Mouse (Mus musculus) gastrocnemius, postnatal 25 days (tissue): ENCODE measurements around the gene Ddx41. TPM values are rescaled to one million over a fixed set of nuclear protein-coding genes. Genes with fewer than 3 reads are reported as not detected.

Source experiments
- DNase-seq: peaks from one replicate; pipeline ENCODE4 v3.0.0; 2022
- total RNA-seq, 2 experiments: library from RNA; stranded (reverse); gene quantifications; 1 replicate in 1 of 2; 2 replicates in 1 of 2; pipeline ENCODE4 v1.2.3; 2021

The Ddx41 gene
- total RNA-seq, 2 experiments from 2014 or later: 8.1 to 9.0 TPM

DNA sequence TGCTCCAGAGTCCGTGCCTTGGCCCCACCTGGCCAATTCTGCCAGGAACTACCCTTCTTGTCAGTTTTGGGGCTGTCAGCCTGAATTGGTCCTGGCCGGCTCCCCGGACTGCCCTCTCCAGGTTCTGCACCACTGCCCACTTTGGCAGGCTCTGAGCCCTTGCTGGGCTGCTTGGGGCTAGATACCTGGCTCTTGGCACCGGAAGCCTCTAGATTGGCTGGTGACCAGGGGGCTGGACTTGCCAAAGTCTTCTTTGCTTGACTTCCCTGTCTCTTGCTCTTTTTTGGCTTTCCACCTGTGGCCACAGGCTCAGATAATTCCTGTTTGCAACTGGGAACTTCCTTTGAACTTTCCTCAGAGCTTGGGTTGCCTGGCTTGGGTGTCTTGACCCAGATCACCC is 6.4 kb upstream of the Ddx41 start:
- DNase-seq: no peak

- DNase-seq: no peak
Observed at GRCm38 (mm10) chr13:55540933-55541332, 4.5 kb upstream of the Ddx41 start.

DNA sequence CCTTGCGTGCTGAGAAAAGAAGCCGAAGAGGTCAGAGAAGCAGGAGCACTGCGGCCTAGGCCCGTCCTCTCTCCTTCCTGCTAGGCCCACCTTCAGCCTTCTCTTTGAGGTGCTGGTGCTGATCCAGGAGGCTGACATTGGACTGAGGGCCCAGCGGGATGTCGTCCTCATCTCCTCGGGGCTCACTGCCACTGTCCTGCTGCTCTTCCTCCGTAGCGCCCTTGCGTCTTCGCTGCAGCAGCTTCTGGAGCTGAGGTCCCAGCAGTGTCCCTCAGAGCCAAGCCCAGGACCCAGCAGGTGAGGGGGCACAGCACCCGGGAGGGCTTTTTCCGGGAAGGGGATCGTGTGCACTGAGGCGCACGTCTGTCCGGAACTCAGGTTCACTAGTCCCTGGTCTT is 663 bp downstream of the Ddx41 start:
- no peak for DNase-seq

- no peak for DNase-seq
Observed at GRCm38 (mm10) chr13:55535191-55535590, 1.3 kb downstream of the Ddx41 start.

DNA sequence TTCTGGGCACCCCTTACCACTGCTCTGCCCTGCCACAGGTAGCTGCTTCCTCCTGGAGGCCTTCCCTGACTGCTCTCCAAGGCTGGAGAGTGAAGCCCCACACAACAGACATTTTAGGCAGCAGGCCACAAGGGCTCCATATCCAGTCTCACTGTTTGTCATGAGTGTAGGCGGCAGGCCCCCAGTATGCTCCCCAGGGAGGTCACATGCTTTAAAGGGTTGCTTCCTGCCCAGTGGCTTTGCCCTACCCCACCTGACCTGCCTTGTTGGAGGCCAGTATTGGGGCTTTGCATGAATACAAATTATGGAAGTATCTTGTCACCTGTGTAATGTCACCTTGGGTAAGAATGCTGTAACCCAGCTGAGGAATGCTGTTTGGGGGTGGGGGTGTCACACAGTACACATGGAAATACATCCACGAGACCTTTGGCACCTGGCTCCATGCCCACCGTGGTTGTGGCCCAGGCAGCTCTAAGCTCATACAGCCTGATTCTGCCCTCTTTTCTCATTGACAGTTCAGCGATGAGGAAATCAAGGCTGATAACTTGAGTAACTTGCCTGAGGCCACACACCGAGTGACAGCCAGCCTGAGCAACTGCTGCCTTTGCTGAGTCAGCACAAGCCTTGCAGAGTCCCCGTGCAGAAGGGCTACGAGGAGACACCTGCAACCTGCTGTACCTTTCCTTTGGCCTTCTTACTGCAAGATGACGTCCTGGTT is 7.1 kb downstream of the Ddx41 start, which contains the start of gene Dok3:
Dok3 (minus strand) TSS at position 99 of the 718 bp plus-strand sequence.
- DNase-seq: no peak

DNA sequence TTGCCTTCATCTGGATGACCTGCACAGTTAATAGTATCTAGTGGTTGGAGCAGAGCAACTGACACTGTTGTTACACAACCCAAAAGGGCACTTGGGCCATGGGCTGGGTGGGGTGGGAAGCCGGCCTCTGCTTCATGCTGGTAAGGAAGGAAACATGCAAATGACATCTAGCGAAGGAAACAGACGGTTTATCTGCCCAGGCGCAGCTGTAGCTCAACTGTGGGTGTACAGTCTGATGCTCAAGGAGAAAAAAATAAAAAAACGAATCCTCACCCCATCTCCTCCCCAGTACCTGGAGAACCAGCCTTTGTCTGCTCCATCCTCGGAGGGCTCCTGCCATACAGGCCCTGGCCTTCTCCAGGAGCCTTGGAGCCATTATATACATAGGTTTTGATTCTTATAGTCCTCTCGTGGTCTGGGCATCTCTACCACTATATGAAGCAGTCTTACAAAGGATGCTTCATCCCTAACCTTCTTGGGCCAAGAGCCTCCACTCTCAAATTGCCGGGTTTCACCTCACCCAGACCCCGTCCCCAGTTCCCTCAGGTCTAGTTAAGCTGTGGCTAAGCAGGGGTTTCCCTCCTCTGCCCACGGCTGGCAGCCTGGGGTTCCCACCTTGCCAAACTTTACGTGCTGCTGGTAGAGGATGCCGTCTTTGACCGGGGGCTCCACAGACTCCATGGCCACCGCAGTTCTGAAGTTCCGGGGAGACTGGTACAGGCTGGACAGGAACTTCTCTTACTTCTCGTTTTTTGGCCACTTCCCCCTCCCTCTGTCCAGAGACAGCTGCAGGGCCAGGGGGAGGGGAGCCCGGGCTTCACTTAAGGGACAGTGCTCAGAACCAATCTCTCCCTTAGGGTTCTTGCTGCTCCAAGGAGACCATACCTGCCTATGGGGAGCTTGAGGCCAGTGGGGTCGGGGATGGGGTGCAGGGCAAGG is 8.4 kb downstream of the Ddx41 start:
- DNase-seq: no peak

GRCm38 (mm10) chr13:55527212-55527611 is 9.2 kb downstream of the Ddx41 start:
- DNase-seq: no peak

GRCm38 (mm10) chr13:55525733-55526553 is 10.5 kb downstream of the Ddx41 start:
- DNase-seq: no peak

DNA sequence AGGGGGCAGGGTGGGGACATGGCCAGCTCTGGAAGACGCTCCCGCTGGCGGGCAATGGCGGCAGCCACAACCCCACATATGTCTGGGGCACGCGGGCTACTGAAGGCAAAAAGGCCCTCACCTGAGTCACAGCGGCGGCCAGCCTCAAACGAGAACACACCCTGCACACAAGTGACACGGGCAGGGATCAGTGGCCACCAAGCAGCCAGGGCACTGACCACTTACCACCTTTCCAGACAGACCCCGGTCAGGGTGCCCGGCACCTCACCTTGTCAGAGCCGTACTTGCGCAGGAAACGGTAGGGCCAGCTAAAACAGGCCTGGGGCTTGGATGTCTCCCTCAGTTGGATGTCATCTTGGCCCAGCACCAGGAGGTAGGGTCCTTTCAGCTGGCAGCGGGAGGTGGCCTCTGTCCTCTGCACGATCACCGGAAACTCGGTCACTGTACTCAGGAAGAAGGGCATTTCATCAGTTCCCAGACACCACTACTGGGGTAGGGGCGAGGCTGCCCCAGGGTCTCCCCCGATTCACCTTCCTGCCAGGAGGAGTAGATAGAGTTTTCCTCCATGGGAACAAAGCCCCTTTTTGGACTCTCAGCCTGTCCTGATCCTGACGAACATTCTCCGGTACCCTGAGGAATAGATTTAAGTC is 12.4 kb downstream of the Ddx41 start:
- no peak for DNase-seq

DNA sequence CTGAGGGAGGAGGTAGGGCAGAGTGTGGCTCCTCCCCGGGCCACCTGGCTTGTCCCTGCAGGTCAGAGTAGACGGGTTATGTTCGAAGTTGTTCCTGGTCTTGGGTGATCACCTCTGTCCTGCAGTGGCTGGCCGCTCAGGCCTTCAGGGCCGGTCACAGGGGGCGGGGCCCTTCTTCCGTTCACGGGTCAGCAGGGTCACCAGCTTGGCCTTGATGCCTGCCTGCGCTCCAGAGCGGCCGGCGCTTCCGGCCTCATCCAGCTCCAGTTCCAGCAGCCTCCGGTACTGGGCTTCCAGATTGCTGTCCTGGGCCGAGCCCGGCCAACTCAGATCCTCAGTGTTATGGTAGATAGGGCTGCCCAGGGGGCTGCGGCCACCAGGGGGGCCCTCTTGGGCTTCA is 13.2 kb downstream of the Ddx41 start:
- DNase-seq: no peak

DNA sequence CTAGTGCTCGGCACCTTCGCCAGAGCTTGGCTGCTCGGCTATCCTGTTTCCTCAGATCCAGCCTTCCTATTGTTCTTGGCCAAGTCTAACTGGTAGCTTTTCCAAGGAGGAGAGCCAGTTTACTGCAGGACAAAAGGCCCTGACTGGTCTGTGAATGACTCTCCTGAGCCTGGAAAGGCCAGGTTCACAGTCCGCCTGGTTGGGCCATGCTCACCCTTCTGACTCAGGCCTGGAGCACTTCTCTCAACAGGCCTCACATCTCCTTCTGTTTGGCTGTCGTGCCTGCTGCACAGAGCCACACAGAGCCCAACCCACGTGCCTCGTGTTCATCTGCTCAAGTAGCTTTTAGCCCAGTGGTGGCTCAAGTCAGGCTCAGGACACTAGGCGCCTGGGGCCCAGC is 13.7 kb downstream of the Ddx41 start:
- peak; percentile 47 for DNase-seq

- no peak for DNase-seq
Observed at GRCm38 (mm10) chr13:55519606-55520005, 16.9 kb downstream of the Ddx41 start.

GRCm38 (mm10) chr13:55516955-55517354 is 19.5 kb downstream of the Ddx41 start:
- DNase-seq: peak; percentile 68

DNA sequence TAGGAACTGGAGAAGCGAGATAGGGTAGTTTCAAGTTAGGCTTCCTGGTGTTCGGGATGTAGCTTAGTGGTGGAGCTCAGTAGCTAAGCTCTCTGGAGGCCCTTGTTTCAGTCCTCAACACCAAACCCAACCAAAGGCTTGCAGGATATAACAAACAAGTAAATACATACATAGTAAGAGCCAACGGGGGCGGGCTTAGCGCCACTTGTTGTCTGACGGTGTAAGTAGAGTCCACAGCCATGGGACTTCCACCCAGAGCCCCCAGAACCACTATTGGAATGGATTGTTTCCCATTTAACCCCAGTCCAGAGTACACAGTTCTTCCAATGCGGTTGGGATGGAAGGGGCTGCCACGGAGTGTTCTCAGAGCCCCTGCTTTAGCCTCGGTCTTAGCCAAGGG is 22.6 kb downstream of the Ddx41 start:
- no peak for DNase-seq

DNA sequence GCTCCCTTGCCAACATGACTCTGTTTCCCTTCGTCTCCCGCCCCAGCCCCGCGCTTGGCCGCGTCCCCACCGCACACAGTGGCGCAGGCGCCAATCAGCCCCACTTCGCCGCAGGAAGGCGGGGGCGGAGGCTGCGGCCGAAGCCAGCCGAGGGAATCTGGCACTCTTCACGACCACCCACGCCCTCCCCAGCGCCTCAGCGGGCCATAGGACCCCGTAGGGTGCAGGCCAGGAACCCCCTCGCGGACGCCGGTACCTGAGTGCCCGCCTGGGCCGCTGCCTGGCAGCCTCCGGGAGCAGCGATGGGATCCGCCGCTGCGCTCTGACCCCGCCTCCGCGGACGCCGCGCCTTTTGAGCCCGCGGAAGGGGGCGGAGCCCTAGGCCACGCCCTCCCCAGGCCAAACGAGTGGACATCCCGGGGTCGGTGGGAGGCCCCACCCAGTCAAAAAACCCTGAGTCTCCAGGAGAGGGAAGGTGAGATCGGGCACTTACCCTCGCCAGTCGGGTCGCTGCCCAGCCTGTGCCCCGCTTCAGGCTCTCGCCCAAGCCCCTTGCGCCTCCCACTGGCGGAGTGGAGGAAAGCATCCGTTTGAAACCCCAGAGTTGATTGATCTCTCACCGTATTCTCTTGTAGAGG is 23.2 kb downstream of the Ddx41 start, which contains the start of gene Pdlim7:
Pdlim7 (minus strand) TSS at position 566 of the 638 bp plus-strand sequence.
- peak; percentile 93 for DNase-seq

DNA sequence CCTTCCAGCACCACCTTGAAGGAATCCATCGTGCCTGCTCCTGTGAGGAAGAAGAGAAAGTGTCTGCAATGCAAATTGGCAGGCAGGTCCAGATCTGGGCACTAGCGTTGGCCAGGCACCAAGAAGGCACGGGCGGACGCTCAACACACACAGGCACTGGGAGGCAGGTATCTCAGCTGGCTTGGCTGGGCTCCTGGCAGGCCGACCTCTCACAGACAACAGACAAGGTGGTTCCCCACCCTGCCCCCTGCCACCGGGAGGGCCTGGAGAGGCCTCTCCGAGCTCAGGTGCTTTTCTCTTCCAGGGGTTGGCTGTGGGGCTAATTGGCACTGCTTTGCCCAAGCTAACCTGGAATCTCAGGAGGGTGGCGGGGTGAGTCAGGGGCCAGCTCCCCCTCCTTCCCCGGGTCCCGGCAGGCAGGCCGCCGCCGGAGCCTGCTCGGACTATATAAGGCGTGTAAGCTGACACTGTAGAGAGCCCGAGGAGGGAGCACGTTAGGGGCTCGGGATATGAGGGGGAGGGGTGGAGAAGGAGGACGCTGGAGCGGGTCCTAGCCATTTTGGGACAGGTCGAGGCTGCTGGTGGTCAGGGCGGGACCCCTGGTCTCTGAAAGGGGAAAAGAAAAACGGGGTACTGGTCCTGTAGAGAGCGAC is 24.0 kb downstream of the Ddx41 start:
- peak; percentile 82 for DNase-seq

DNA sequence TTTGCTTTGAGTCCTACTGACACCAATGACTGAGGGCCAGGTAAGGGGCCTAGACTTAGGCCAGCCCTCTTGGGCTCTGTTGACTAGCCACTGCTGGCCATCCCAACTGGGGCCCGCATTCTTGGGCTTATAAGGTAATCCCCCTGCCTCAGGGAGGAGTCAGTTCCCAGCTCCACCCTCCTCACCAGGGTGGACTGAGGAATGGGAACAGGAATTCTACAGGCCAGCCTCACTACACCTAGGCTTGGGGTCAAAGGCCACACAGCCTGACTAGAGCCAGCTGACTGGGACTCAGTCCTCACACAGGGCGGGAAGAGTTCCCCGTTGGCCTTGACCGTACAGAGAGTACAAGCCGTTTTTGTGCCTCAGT is 25.0 kb downstream of the Ddx41 start:
- DNase-seq: no peak

- DNase-seq: peak; percentile 90
Observed at GRCm38 (mm10) chr13:55510668-55511491, 25.6 kb downstream of the Ddx41 start.

DNA sequence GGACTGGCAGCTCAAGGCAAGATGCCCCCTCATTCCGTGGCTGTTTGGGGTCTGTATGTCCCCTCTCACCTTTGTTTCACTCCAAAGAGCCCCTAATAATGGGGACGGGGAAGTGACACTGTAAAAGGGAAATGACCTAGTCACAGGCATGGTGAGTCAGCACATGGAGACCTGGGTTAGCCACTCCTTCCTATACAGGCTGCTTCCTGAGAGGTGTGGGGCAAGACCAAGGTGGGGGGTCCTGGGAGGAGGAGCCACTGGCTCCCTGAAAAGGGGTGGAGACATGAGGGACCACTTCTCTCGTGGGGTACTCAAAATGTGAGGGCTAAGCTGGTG is 26.2 kb downstream of the Ddx41 start:
- DNase-seq: no peak

- DNase-seq: no peak
Observed at GRCm38 (mm10) chr13:55508531-55508930, 27.9 kb downstream of the Ddx41 start.
